Mouse (Mus musculus) cortical plate, adult 2 months (tissue): ENCODE results near the gene 1700080E11Rik. TPM values are rescaled to one million over a fixed set of nuclear protein-coding genes. Genes with fewer than 3 reads are reported as not detected.

Source experiments
- H3K27ac ChIP-seq: fragments of 200-500 bp; 2 replicates; pipeline ENCODE4 v1.5.1; 2012; ENCODE audit warnings: low read length, control low read depth, inconsistent platforms; ENCODE audit not compliant: insufficient read depth
- H3K4me1 ChIP-seq: fragments of 200-500 bp; 2 replicates; pipeline ENCODE4 v1.6.1; 2011; ENCODE audit warnings: low read length; ENCODE audit not compliant: control insufficient read depth, insufficient read depth
- H3K4me3 ChIP-seq: fragments of 200-500 bp; 2 replicates; pipeline ENCODE4 v1.5.1; 2011; ENCODE audit warnings: mild to moderate bottlenecking, low read length, control low read depth; ENCODE audit not compliant: insufficient read depth
- CTCF ChIP-seq: fragments of 200-500 bp; IDR thresholded peaks from 2 replicates; pipeline ENCODE4 v1.5.1; 2011; ENCODE audit warnings: mild to moderate bottlenecking, control low read depth, low read length; ENCODE audit not compliant: insufficient read depth; ENCODE audit errors: extremely low read depth
- POLR2A ChIP-seq: fragments of 200-500 bp; IDR thresholded peaks from 2 replicates; pipeline ENCODE4 v1.6.1; 2011; ENCODE audit warnings: mild to moderate bottlenecking, low read length, control low read depth; ENCODE audit not compliant: insufficient read depth; ENCODE audit errors: extremely low read depth
- polyA plus RNA-seq: library from polyadenylated mRNA; depleted of rRNA; stranded (reverse); fragments of >200 nt; gene quantifications from 2 replicates; pipeline ENCODE4 v1.2.3, GENCODE M21; 2012; rRNA removed

1700080E11Rik gene
- polyA plus RNA-seq, 1 experiment = not detected

- Histone ChIP-seq H3K4me3 (no peak overlapping the region), H3K27ac (no peak overlapping the region), H3K4me1 (peaks cover 2% of the 10 kb centered on the region; the same call in 1 of the 2 replicates)
- TF ChIP-seq CTCF (no peak), POLR2A (no peak)
Observed at GRCm38 (mm10) chr9:105101911-105102310, 43.0 kb downstream of the 1700080E11Rik start.

- Histone ChIP-seq H3K27ac (no peak overlapping the region), H3K4me3 (no peak overlapping the region), H3K4me1 (peaks cover 2% of the 10 kb centered on the region; the same call in 1 of the 2 replicates)
- no peak for TF ChIP-seq POLR2A
- no peak for TF ChIP-seq CTCF
Observed at GRCm38 (mm10) chr9:105100807-105101570, 43.9 kb downstream of the 1700080E11Rik start.

Other genes starting within 250 kb of the 1700080E11Rik start
- 67.0 and 67.7 TPM in 2 replicates for gene Mrpl3, start 91.9 kb downstream of the 1700080E11Rik start, polyA plus RNA-seq
- gene Nudt16, start 13.3 kb downstream of the 1700080E11Rik start, polyA plus RNA-seq = 17.7 and 20.2 TPM in 2 replicates